Mouse (Mus musculus) central nervous system, embryonic 11.5 days (tissue): ENCODE data around the gene Phf20. TPM values are rescaled to one million over a fixed set of nuclear protein-coding genes. Genes with fewer than 3 reads are reported as not detected.

Experiments used
- polyA plus RNA-seq: library from polyadenylated mRNA; depleted of rRNA; stranded (reverse); fragments of >200 nt; gene quantifications from 2 replicates; pipeline ENCODE4 v1.2.3, GENCODE M21; 2012; rRNA removed

Gene Phf20
- polyA plus RNA-seq, result 25.3 and 33.0 TPM in 2 replicates

DNA sequence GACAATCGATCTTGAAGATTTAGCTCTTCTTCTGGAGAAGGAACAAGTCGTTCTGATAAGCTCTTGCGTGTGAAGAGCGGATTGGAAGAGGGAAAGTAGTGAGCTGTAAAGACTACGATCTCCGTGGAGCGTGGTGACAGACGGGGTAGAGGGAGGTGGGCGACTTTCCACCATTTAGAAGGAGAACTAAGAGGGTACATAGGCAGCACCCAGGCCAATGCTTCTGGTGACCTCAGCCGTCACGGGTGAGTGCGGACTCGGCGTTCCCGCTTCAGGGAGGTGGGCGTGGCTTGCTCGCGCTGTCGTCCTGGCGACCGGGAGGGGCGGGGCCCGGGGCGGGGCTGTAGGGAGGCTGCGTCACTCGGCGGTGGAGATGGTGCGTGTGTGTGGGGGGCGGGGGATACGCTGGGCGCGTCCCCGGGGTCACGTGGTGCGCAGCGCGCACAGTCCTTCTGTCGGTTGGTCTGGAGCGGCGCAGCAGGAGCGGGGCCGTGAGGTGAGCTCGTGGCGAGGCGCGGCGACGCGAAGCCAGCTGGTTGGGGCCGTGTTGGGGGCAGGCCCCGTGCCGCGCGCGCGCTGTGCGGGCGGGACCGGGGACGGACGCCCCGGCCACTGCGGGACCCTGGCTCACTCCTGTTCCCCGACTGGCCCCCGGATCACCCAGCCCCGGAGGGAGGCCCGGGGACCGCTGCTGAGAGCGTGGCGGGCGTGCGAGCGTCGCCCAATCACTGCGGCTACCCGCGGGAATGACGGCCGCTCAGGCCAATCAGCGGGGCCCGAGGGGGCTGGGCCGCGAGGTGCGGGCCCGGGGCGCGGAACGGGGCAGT, at the start of gene Phf20:
Gene Phf20, plus strand, starts transcription at position 165 of the 827 bp plus-strand sequence.

DNA sequence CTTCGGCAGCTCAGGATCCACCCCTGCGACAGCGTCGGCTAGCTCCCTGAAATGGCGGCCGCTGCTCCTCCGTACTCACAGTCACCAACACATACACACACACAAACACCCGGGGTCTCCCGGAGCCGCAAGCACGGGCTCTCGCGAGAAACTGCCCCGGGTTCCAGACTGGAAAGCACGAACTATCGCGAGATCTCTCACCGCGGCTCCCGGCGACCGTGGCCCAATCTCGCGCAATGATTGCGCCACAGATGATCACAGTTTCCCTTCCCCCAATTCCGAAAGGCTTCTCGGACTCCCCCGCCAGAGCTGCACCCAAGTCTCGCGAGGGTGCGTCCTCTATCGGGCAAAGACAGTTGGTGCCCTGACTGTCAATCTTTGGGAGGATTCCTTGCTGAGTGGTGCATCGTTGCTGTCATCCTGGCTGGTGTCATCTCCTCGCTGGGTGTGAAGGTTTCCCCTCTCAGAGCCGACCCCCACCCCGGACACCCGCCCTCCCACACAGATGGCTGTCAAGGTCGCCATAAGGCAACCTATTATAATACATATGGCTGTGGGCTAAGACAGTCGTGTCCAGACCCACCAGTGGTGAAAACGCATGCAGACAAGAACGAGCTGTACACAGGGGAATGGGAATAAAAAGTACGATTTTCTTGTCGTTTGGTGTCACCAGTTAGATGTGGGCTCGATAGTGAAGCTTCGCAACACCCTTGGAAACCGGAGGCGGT, 16.0 kb upstream of the Phf20 start, which contains the start of gene Rbm39:
Gene Rbm39, minus strand, starts transcription at position 145 of the 728 bp plus-strand sequence.

DNA sequence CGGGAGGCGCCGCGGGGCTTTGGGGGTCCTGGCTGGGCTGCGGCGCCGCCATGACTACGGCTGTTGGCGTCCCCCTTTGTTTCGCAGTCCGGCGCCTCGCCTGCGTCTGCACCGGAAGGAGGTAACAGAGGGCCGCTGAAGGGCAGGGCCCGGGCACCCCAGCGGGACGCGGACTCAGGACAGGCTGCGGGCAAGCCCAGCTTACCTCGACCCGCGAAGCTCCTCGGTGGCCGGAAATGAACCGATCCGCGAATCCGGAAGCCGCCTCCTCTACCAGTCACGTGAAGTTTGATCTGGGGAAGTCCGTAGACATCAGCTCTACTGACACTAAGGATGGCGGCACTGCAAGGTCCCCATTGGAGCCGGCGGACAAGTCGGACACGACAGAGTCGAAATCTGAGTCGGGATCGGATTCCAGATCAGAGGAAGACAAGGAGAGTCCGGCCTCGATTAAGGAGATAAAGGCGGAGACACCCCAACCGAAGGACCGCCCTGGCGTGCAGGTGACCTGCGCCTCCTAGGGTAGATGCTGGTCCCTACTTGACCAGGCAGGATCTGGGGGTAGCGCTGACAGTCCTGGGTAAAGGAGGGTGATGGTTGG, 116.1 kb downstream of the Phf20 start, which contains the start of the genes Cnbd2 and Scand1:
Gene Cnbd2, plus strand, starts transcription at position 3 of the 601 bp plus-strand sequence.
Gene Scand1, minus strand, starts transcription at position 408 of the 601 bp plus-strand sequence.

Other genes starting within 250 kb of the Phf20 start
- gene Cep250, start 240.0 kb upstream of the Phf20 start, polyA plus RNA-seq, result 30.5 and 45.1 TPM in 2 replicates
- 2.1 and 2.9 TPM in 2 replicates for gene 6430550D23Rik, start 188.5 kb upstream of the Phf20 start, polyA plus RNA-seq
- gene Ergic3, start 188.4 kb upstream of the Phf20 start, polyA plus RNA-seq, result 201 and 262 TPM in 2 replicates
- gene Fer1l4, start 143.5 kb upstream of the Phf20 start, polyA plus RNA-seq, result 0.04 and 0.14 TPM in 2 replicates
- 7.6 and 10.3 TPM in 2 replicates for gene Spag4, start 131.3 kb upstream of the Phf20 start, polyA plus RNA-seq
- gene Cpne1, start 84.5 kb upstream of the Phf20 start, polyA plus RNA-seq, result 75.0 and 96.1 TPM in 2 replicates
- 25.4 and 33.3 TPM in 2 replicates for gene Rbm12, start 84.5 kb upstream of the Phf20 start, polyA plus RNA-seq
- 4.9 and 10.8 TPM in 2 replicates for gene Gm28036, start 69.4 kb upstream of the Phf20 start, polyA plus RNA-seq
- 301 and 635 TPM in 2 replicates for gene Romo1, start 52.4 kb upstream of the Phf20 start, polyA plus RNA-seq
- gene Nfs1, start 52.3 kb upstream of the Phf20 start, polyA plus RNA-seq, result 30.6 and 34.0 TPM in 2 replicates
- gene Rbm39, start 16.2 kb upstream of the Phf20 start, polyA plus RNA-seq, result 307 and 357 TPM in 2 replicates
- 2.8 and 3.6 TPM in 2 replicates for gene Cnbd2, start 115.8 kb downstream of the Phf20 start, polyA plus RNA-seq
- 65.6 and 166 TPM in 2 replicates for gene Scand1, start 116.2 kb downstream of the Phf20 start, polyA plus RNA-seq
- 20.0 and 24.8 TPM in 2 replicates for gene Epb41l1, start 224.4 kb downstream of the Phf20 start, polyA plus RNA-seq